Mouse (Mus musculus): ENCODE data around the gene Eya2.

DNA sequence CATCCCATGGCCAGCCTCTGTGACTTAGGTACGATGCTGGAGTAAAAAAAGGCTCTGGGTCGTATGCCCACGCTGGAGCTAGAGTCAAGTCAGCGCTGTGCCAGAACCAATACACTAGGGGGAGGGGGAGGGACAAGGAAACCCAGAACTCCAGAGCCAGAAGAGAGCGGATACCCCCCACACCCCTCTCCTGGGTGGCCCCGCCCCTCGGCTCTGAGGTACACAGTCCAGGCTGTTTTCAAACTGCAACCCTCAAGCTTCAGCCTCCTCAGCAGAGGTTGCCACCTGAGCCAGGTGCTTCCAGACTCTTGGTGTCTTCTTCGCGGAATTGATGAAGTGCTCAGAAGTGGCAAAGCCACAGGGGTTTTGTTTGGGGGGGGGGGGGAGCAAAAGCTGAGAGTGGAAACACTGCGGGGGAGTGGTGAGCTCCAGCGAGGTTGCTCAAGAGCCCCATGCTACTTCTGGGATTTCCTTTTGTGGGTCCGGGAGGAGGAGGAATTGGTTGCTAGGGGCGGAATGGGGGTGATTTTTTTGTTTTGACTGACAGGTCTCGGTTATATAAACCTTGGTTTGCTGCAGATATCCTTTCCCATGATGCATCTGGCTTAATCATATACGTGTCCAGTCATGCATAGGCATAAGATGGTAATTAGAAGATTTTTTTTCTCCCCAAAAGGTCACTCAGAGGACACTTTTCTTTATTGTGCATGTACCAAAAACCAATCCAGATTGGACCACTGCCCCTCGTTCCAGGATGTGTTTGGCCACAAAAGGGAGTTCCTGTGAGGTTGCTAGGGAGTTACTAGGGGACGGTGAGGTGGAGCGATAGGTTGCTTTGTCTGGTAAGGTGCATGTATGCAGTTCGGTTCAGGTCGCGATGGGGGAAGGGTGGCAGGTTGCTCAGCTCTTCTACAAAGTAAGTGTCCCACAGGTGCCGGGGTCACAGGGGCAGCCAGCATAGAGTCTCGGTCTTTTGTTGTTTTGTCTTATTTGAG, 122.6 kb downstream of the Eya2 start:
- TF ChIP-seq CTCF (IDR thresholded peaks at IDR 0.05; ENCODE audit: control insufficient read depth, insufficient read depth, insufficient replicate concordance, low read depth, low read length) (no peak), POLR2A (IDR thresholded peaks at IDR 0.05; ENCODE audit: control insufficient read depth, low read depth, low read length) (no peak)
